Mouse (Mus musculus): ENCODE measurements around the gene Ube2d2b. TPM values are rescaled to one million over a fixed set of nuclear protein-coding genes. Genes with fewer than 3 reads are reported as not detected.

Ube2d2b gene
- total RNA-seq, 2 experiments from 2014 or later = not detected

- DNase-seq = peak; percentile 11
- intact Hi-C loops (cut with DNase I) = no loop called here
Observed at GRCm38 (mm10) chr5:107853807-107854206, 23.9 kb downstream of the Ube2d2b start.

GRCm38 (mm10) chr5:107854556-107854955 is 24.7 kb downstream of the Ube2d2b start:
- intact Hi-C loops (cut with DNase I) = no loop called here

DNA sequence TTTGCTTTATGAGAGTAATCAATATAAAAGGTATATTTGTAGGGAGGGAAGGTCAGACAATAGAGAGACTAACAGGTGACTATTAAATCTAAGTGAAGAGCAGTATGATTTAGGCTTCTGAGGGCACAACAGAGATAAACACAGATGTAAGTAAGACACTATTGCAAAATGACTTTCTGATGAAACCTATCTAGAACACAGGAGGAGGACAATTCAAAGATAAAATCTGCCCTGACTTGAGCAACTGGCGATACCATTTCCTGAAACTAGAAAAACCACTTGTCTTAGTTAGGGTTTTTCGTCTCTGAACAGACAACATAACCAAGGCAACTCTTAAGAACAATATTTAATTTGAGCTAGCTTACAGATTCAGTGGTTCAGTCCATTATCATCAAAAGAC is 25.6 kb downstream of the Ube2d2b start:
- DNase-seq = no peak
- intact Hi-C loops (cut with DNase I) = no loop called here

More at GRCm38 (mm10) chr5:107854556-107854955, 24.7 kb downstream of the Ube2d2b start:
- DNase-seq = no peak

DNA sequence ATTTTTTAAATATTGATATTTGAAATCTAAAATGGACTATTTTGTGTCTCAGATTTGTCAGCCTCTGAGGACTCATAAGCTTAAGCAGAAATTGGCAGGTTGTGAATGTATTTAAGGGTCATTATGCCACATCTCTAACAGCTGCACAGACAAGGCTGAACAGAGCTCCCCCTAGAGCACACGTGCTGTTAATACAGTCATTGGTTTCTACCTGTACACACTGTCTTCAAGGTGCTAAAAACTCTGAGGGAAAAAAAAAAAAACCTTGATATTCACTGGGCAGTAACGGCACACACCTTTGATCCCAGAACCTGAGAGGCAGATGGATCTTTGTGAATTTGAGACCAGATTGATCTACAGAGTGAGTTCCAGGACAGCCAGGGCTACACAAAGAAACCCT is 29.1 kb downstream of the Ube2d2b start:
- DNase-seq = no peak
- intact Hi-C loops (cut with DNase I) = no loop called here

- no peak for DNase-seq
- intact Hi-C loops (cut with DNase I) = no loop called here
Observed at GRCm38 (mm10) chr5:107863971-107864370, 34.1 kb downstream of the Ube2d2b start.

DNA sequence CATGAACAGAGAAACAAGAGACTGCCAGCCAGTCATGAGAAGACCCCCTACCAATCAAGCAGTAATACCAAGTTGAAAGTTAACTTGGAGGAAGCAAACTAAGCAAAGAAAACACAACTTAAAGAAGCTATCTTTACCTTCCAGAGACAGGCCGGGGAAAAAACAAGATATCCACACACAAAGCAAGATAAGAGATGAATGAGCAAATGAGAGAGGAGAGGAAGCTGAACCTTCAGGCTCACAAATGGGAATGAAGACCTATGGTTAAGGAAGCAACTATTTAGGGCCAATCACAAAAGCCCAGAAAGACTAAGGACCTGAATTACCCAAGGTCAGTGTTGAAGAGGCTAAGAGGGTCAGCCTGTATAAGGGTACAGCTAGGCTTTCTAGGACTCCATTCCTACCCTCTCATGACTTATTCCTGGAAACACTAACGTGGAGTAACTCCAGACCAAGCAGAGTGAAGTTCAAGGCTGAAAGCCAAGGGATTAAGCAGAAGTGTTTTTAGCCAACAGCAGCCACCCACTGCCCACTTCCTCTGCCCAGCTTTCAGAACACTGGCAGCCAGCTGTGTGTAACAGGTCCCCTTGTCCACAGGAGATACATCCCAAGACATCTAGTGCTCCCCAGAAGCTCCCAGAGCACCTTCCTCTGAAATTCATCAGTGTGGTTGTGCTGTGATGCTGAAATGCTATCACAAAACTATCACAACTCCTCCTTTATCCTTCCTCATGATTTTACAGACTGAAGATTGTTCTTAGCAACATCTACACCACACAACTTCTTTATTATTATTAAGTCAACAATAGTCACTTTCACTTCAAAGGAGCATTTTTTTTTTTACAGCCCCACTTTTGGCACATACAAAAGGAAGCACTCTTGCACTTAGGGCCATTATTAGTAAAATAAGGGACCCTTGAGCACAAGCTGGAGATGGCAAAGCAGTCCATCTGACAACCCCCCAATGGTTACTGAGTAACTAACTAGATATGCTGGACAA is 36.5 kb downstream of the Ube2d2b start:
- intact Hi-C loops (cut with DNase I) = no loop called here
- DNase-seq = no peak

- peak; percentile 47 for DNase-seq
- intact Hi-C loops (cut with DNase I) = no loop called here
Observed at GRCm38 (mm10) chr5:107867970-107868904, 38.3 kb downstream of the Ube2d2b start.

DNA sequence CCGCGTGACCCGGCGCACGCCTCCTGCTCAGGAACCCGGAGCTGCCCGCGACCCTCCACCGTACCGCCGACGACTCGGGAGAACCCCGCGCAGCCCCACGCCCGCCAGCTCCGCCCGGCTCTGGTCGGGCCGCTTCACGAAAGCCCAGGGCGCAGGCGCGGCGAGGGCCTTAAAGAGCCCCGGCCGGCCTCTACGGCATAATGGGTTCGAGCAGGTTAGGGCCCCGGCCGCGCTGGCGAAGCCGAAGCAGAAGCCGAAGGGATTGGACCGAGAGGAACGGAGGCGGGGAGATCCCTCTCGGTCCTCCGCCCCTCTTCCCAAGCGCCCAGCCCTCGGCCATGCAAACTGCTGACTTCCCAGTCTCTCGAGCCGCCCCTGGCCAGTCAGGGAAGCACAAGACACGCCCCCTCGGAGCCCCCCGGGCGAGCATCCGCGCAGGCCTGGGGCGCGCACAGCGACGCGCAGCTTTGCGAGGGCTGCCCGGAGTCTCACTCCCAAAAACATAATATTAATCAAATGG is 39.1 kb downstream of the Ube2d2b start:
- intact Hi-C loops (cut with DNase I) = no loop called here
- peak; percentile 94 for DNase-seq

DNA sequence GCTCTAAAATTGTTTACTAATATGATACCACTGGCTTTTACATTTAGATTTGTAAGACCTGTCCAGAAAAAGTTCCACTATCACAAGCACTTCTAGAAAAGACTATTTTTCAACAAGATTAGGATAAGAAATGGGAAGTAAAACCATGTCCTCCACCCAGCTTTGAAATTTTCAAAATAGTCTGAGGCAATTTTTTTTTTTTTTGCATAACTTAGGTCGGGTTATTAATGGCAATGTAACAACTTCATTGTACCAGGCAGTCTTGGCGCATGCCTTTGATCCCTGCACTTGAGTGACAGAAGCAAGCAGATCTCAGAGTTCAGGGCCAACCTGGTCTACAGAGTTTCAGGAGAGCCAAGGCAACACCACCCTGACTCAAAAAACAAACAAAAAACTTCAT is 39.8 kb downstream of the Ube2d2b start:
- DNase-seq = no peak
- intact Hi-C loops (cut with DNase I) = no loop called here

GRCm38 (mm10) chr5:107873330-107873729 is 43.4 kb downstream of the Ube2d2b start:
- DNase-seq = no peak
- intact Hi-C loops (cut with DNase I) = no loop called here

DNA sequence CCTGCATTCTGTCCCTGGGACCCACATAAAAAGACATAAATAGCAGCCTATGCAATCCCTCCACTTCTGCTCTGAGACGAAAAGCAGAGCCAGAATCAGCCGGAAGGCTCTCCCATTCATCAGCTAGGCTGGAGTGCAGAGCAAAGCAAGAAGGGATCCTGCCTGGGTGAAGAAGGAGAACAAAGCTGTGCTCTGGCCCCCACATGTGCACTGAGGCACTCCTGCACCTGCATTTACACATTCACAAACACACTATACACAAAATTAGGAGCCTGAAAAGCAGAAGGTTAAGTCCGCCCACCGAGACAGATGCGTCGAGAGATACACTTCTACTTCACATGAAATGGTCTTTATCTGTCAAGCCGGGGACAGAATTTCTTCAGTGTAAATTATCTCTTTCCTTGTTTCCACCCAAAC is 44.0 kb downstream of the Ube2d2b start:
- intact Hi-C loops (cut with DNase I) = no loop called here
- DNase-seq = no peak

GRCm38 (mm10) chr5:107874561-107875260 is 44.8 kb downstream of the Ube2d2b start, which contains the start of gene Evi5:
Gene Evi5 (minus strand): TSS chr5:107875107.
- no peak for DNase-seq
- intact Hi-C loops (cut with DNase I) = no loop called here

DNA sequence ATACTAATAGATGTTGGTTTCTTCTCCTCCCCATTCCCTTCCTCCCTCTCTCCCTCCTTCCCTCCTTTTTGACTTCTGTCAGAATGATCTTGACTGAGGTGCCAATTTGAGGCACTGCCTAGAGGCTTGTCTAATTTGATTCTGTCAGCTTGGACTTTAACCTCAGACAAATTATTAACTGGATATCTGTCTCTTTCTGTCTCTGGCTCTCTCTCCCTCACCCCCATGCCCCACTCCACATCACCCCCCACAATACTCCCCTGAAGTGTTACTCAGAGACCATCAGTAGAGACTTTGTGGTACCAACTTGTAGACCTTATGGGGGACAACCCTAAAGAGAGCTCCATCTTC is 45.3 kb downstream of the Ube2d2b start:
- intact Hi-C loops (cut with DNase I) = no loop called here

GRCm38 (mm10) chr5:107877053-107877452 is 47.2 kb downstream of the Ube2d2b start:
- intact Hi-C loops (cut with DNase I) = no loop called here
- no peak for DNase-seq

More for the DNA sequence above, 45.3 kb downstream of the Ube2d2b start:
- no peak for DNase-seq

- intact Hi-C loops (cut with DNase I) = no loop called here
- DNase-seq = no peak
Observed at GRCm38 (mm10) chr5:107880710-107881109, 50.8 kb downstream of the Ube2d2b start.

Other genes starting within 250 kb of the Ube2d2b start
- gene Rpap2, start 232.7 kb upstream of the Ube2d2b start, total RNA-seq (2021) = 10 to 100 TPM; 19.9 to 21.8 TPM
- 10 to 100 TPM; 25.8 to 27.7 TPM for gene Glmn, start 232.2 kb upstream of the Ube2d2b start, total RNA-seq (2021)
- gene Gfi1, start 104.1 kb upstream of the Ube2d2b start, total RNA-seq (2021) = under 1 TPM in 1 of 2 experiments, not detected in 1; 0.36 TPM
- gene Evi5, start 45.0 kb downstream of the Ube2d2b start, total RNA-seq (2021) = 10 to 100 TPM; 69.0 to 75.8 TPM
- gene Rpl5, start 70.4 kb downstream of the Ube2d2b start, total RNA-seq (2021) = 100 to 1,000 TPM; 147 to 148 TPM
- gene Fam69a, start 157.0 kb downstream of the Ube2d2b start, total RNA-seq (2021) = 10 to 100 TPM; 36.3 to 37.9 TPM
- gene Mtf2, start 235.6 kb downstream of the Ube2d2b start, total RNA-seq (2021) = 10 to 100 TPM; 73.8 to 81.7 TPM

All from left cerebral cortex, postnatal 4 days (tissue).